Mouse (Mus musculus) kidney, adult 8-10 months (tissue): ENCODE measurements at regions not wholly inside any gene's neighbourhood (a gene's known extent, or its start where the extent isn't known, plus 50 kb on each side); places are given as distances from the start of the nearest gene placed in this dataset.

ENCODE experiments used
- DNase-seq, 2 experiments: peaks; one replicate each; pipeline ENCODE4 v3.0.0; 2022

DNA sequence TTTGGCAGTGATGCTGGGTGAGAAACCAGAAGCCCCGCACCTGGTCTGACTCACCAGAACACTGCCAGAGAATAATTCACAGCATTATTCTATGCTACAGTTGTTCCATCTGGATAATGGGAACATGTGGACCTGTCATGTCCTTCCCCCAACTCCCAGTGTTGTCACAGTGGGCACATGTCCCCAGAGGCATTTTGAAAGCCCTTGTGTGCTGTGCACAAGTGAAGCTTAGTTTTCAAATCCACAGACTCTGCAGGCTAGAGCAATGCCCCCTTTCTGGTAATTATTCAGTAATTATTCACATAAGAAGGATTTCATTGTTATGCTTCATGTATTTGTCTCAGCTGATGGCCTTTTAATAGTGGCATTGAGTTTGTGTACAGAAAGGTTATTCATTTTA, 146.7 kb downstream of the Slc4a3 start:
- no peak for DNase-seq

- DNase-seq, result no peak
These were observed 147.3 kb downstream of the Slc4a3 start for GRCm38 (mm10) chr1:75693231-75693914.

- DNase-seq, result no peak
These were observed 159.0 kb downstream of the Slc4a3 start for GRCm38 (mm10) chr1:75704832-75705650.

DNA sequence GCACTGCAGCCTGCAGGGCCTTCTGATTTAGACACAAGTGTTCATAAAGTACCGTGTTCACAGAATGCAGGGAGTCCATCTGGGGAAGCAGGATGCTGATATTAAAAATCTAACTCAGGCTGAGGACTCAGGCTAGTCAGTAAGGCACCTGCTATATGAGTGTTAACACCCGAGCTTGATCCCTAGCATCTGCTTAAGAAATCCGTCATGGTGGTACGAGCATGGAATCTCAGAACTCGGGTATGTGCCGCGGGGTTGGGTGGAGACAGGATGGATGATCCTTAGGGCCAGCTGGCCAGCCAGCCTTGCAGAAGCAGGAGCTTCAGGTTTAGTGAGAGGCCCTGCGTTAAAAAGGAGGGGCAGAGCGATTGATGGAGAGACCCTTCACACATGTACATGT, 160.1 kb downstream of the Slc4a3 start:
- no peak for DNase-seq

DNA sequence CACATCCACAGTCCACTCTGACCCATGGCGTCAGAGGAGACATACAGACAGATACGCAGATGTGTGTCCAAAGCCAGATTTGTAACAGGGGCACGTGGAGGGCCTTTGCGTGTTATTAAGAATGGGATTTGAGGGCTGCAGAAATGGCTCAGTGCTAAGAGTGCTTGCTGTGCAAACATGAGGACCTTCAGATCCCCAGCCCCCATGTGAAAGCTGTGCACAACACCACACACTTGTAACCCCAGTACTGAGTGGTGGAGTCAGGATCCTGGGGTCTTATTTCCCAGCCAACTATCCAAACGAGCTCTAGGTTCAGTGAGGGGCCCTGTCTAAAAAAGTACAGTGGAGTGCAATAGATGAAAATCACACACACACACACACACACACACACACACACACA, 177.4 kb downstream of the Slc4a3 start:
- no peak for DNase-seq

DNA sequence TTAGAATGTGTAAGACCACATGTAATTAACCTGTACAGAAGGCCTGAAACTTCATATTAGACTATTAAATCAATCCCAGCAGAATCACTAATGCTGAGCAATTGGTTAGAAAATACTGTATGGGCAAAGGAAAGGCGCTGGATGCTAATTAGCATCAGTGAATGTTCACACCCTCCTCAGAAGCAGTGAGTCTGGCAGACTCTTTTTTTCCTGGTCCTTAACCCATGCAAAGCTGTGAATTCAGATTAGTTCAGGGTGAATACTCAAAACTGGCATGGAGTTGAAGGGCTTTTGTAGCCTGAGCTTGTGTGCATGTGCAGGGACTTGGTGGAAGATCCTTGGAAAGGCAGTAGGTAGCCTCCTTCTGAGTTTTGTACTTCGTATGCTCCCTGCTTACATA, 179.3 kb downstream of the Slc4a3 start:
- DNase-seq, result no peak

DNA sequence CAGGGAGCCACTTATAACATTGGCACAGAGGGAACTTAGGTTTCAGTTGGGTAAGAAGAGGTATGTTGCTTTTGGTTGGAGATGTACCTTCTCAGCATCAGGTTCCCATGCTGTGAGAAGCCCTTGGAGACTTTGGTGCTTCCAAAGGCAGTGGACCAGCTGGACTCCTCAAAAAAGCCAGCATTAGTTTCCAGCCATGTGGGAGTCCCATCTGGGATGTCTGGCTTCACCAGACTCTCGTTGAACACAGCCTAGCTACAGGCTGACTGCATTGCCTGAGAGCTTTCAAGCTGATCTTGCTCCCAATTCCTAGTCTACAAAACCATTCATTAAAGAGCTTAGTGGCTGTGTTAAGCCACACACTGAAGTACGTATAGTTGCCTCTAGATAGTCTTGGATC, 182.8 kb downstream of the Slc4a3 start:
- no peak for DNase-seq

DNA sequence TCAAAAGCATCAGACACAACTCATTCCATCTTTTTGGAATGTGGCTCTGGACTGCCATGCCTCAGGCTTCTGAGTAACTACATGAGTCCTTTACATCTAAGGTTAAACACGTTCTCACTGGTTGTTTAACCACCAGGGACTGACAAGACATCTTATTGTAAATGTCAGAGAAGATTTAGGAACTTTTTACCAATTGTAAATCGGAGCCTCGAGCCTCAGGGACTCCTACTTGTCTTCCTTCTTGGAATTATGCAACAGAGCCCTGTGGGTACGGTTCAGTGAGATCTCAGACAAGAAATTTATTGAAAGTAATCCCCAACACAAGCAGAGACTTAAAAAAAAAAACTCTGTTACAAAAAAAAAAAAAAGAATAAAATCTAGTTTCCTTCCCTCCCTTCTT, 187.7 kb downstream of the Slc4a3 start:
- DNase-seq, result no peak

DNA sequence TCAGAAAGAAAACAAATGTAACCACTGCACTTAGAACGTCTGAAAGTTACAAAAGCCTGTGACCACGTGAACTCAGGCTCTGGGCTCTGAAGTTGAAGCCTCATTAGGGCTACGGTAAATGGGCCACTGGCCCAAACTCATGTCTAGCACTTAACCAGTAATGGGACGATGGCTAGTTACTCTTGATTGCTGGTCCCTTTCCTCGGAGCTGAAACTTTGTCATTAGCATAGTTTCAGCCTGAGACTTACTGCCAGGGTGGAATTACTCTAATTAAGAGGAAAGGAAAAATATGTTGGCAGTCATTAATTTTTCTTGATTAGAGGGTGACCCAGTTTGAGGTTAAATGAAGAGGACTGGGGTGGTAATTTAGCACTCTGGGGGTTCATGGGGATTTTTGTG, 192.6 kb downstream of the Slc4a3 start:
- peak in 1 of 2 experiments; percentile 2 for DNase-seq

- no peak for DNase-seq
These were observed 203.7 kb downstream of the Slc4a3 start for GRCm38 (mm10) chr1:75749665-75750221.

GRCm38 (mm10) chr1:75772131-75772530, 226.1 kb downstream of the Slc4a3 start:
- DNase-seq, result no peak

DNA sequence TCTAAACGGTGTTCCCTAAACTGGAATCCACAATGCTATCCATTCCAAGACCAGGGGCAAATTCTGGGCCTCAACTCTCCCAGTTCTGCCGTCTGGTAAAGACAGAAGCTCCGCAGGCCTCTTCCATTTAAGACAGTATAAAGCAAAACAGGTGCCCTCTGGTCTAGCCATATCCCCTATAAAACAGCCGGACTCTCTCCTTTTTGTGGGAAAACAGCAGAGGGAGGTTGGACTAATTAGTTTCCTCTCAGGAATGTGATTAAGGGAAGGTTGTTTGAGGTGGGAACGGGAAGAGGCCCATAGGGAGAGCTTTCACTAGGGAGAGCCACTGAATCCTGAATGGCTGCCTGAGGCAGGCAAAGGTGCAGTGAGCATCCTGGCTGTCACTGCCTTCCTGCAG, 226.9 kb downstream of the Slc4a3 start:
- DNase-seq, result no peak

GRCm38 (mm10) chr1:75778889-75779288, 232.8 kb downstream of the Slc4a3 start:
- DNase-seq, result no peak

GRCm38 (mm10) chr1:75783206-75783605, 237.1 kb downstream of the Slc4a3 start:
- no peak for DNase-seq

- no peak for DNase-seq
These were observed 240.2 kb downstream of the Slc4a3 start for GRCm38 (mm10) chr1:75786173-75786820.

DNA sequence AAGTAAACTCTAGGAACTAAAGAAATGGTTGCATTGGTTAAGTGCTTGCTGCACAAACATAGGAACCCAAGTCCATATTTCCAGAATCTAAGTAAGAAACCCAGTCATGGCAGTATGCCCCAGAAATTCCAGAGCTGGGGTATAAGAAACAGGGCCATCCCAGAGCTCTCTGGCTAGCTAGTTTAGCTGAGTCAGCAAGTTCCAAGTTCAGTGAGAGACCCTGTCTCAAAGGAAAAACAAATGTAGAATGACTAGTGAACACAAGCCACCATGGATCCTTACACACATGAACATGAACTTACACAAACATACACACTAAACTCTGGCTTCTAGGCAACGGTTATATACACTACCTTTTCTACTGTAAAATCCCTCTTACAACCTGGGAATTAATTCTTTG, 245.4 kb downstream of the Slc4a3 start:
- no peak for DNase-seq

GRCm38 (mm10) chr1:75797793-75798192, 251.7 kb downstream of the Slc4a3 start:
- no peak for DNase-seq

- no peak for DNase-seq
These were observed 252.5 kb downstream of the Slc4a3 start for GRCm38 (mm10) chr1:75798375-75799099.

DNA sequence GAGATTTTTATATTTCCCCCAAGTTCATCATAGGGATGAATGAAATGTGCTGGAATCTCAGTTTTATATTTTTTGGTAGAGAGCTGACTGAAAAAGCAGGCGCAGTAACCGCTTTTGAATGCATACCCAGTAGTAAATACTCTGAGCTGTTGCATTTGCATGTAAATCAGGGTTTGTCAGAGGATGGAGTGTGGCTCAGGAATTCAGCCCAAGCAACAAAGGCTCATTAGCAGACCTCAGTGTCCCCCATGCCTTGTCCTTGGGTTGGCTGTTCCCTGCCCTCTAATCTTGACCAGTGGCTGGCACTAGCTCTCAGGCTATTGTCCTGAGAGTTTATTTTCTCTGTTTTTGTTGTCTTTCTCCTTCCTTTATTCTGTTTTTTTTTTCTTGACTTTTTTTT, 258.4 kb downstream of the Slc4a3 start:
- DNase-seq, result no peak

DNA sequence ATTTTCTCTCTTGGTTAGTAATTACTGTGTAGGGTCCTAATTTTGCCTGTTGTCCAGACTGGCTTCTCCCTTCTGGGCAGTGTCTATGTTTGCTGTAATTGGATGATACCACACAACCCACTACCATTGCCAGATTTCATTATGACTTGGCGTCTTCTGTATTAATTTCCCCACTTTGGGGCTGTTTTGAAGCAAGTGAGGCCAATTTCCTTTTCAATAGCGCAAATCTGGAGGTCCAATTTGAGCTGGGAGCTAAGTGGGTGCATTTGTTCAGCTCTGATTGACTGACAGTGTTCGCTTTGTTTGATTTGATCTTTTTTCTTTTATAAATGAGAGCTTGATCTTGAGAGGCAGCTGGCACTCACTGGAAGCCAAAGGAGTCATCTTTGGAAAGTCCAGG, 266.4 kb downstream of the Slc4a3 start:
- DNase-seq, result no peak

DNA sequence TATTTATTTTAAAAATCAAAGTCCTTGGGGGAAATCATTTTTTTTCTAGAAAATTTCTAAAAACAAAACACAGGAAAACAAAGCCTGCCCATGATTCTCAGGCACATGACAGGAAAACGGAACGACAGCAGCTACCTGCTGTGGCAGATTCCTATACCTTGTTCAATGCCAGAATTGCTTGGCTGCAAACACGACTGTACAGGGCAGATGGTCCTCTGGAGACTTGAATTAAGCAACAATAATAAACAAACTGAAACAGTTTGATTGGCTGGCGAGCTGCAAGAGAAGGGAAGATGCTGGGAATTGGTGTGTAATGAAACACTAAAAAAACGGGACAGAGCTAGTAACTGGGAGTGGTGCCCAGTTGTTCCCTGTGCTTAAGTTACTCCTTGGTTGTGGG, 280.1 kb downstream of the Slc4a3 start:
- DNase-seq, result no peak

- DNase-seq, result no peak
These were observed 287.2 kb downstream of the Slc4a3 start for GRCm38 (mm10) chr1:75833071-75833830.
